Mouse (Mus musculus) MEL (cell line): ENCODE measurements around the gene Adap1. TPM values are rescaled to one million over a fixed set of nuclear protein-coding genes. Genes with fewer than 3 reads are reported as not detected.

Experiments
- DNase-seq: peaks from one replicate; pipeline ENCODE4 v3.0.0; 2011; ENCODE audit warnings: low read depth, low spot score
- H3K27ac ChIP-seq: 2 replicates; pipeline ENCODE4 v1.5.1; 2012; ENCODE audit warnings: low read depth, mild to moderate bottlenecking, control low read depth, low read length, moderate library complexity; ENCODE audit not compliant: control insufficient read depth
- H3K27me3 ChIP-seq, 2 experiments: fragments of 150-350 bp in 1 of 2; sonication (generic) in 1 of 2; 2 replicates each; pipeline ENCODE4 v1.6.1; 2012; ENCODE audit warnings: low read length in 2 of 2, mild to moderate bottlenecking in 2 of 2, improper control_type of control experiment in 1 of 2, moderate library complexity in 1 of 2; ENCODE audit not compliant: insufficient read depth in 2 of 2, control insufficient read depth in 1 of 2
- H3K36me3 ChIP-seq, 2 experiments: 2 replicates each; pipeline ENCODE4 v1.6.1; 2012 to 2014; ENCODE audit warnings: low read length in 2 of 2, improper control_type of control experiment in 1 of 2, inconsistent platforms in 1 of 2, mild to moderate bottlenecking in 1 of 2; ENCODE audit not compliant: insufficient read depth in 2 of 2, control insufficient read depth in 1 of 2
- H3K4me1 ChIP-seq, 2 experiments: fragments of 150-350 bp in 1 of 2; sonication (generic) in 1 of 2; 2 replicates each; pipeline ENCODE4 v1.6.1; 2012; ENCODE audit warnings: low read length in 2 of 2, improper control_type of control experiment in 1 of 2, mild to moderate bottlenecking in 1 of 2; ENCODE audit not compliant: insufficient read depth in 2 of 2, control insufficient read depth in 1 of 2
- H3K4me3 ChIP-seq, 2 experiments: fragments of 150-350 bp in 1 of 2; sonication (generic) in 1 of 2; 2 replicates each; pipeline ENCODE4 v1.5.1; 2012; ENCODE audit warnings: low read depth in 2 of 2, low read length in 2 of 2, mild to moderate bottlenecking in 2 of 2, moderate library complexity in 2 of 2, control low read depth in 1 of 2, improper control_type of control experiment in 1 of 2; ENCODE audit not compliant: control insufficient read depth in 1 of 2, insufficient read depth in 1 of 2
- H3K79me2 ChIP-seq: 2 replicates; pipeline ENCODE4 v1.6.1; 2012; ENCODE audit warnings: mild to moderate bottlenecking, low read length, moderate library complexity; ENCODE audit not compliant: control insufficient read depth, poor library complexity, insufficient read depth
- H3K9ac ChIP-seq: 2 replicates; pipeline ENCODE4 v1.6.1; 2012; ENCODE audit warnings: low read depth, mild to moderate bottlenecking, control low read depth, low read length, moderate library complexity; ENCODE audit not compliant: control insufficient read depth, poor library complexity, severe bottlenecking
- H3K9me3 ChIP-seq: fragments of 150-350 bp; sonication (generic); replicated peaks from 2 replicates; pipeline ENCODE4 v1.6.1; 2012; ENCODE audit warnings: mild to moderate bottlenecking, low read length, improper control_type of control experiment, moderate library complexity; ENCODE audit not compliant: insufficient read depth
- CHD1 ChIP-seq: IDR thresholded peaks from 2 replicates; pipeline ENCODE4 v1.6.1; 2012; ENCODE audit warnings: low read depth, mild to moderate bottlenecking, inconsistent platforms, low read length, improper control_type of control experiment
- CTCF ChIP-seq, 3 experiments: IDR thresholded peaks in 2 of 3; conservative IDR thresholded peaks in 1 of 3; 2 replicates each; pipeline ENCODE4 v1.5.1; 2011 to 2012; ENCODE audit warnings: low read length in 3 of 3, low read depth in 2 of 3, mild to moderate bottlenecking in 2 of 3, improper control_type of control experiment in 1 of 3, inconsistent platforms in 1 of 3, mixed read lengths in 1 of 3, moderate library complexity in 1 of 3; ENCODE audit not compliant: control insufficient read depth in 1 of 3, insufficient read depth in 1 of 3, poor library complexity in 1 of 3, severe bottlenecking in 1 of 3
- ELF1 ChIP-seq: IDR thresholded peaks from 2 replicates; pipeline ENCODE4 v1.6.1; 2014; ENCODE audit warnings: low read depth, mild to moderate bottlenecking, inconsistent platforms, low read length, improper control_type of control experiment, moderate library complexity
- EP300 ChIP-seq, 2 experiments: IDR thresholded peaks; 2 replicates each; pipeline ENCODE4 v1.6.1; 2011; ENCODE audit warnings: improper control_type of control experiment in 2 of 2, low read length in 2 of 2, low read depth in 1 of 2, mild to moderate bottlenecking in 1 of 2
- HCFC1 ChIP-seq: IDR thresholded peaks from 2 replicates; pipeline ENCODE4 v1.6.1; 2012; ENCODE audit warnings: low read depth, mild to moderate bottlenecking, inconsistent platforms, low read length, improper control_type of control experiment, moderate library complexity
- MAFK ChIP-seq: IDR thresholded peaks from 2 replicates; pipeline ENCODE4 v1.6.1; 2011; ENCODE audit warnings: low read depth, mild to moderate bottlenecking, low read length, improper control_type of control experiment, borderline replicate concordance
- MEF2A ChIP-seq: IDR thresholded peaks from 2 replicates; pipeline ENCODE4 v1.6.1; 2014; ENCODE audit warnings: low read depth, mild to moderate bottlenecking, inconsistent platforms, low read length, improper control_type of control experiment; ENCODE audit not compliant: poor library complexity, insufficient replicate concordance, severe bottlenecking; ENCODE audit errors: extremely low read depth
- MYB ChIP-seq: IDR thresholded peaks from 2 replicates; pipeline ENCODE4 v1.6.1; 2011; ENCODE audit warnings: mild to moderate bottlenecking, low read depth, low read length, improper control_type of control experiment
- NELFE ChIP-seq: IDR thresholded peaks from 2 replicates; pipeline ENCODE4 v1.6.1; 2011; ENCODE audit warnings: low read depth, low read length, improper control_type of control experiment
- POLR2AphosphoS2 ChIP-seq: IDR thresholded peaks from 2 replicates; pipeline ENCODE4 v1.6.1; 2011; ENCODE audit warnings: low read length, improper control_type of control experiment
- POLR2AphosphoS5 ChIP-seq: IDR thresholded peaks from 2 replicates; pipeline ENCODE4 v1.6.1; 2012; ENCODE audit warnings: low read depth, borderline replicate concordance, mild to moderate bottlenecking, inconsistent platforms, low read length, moderate library complexity, mixed read lengths
- SIN3A ChIP-seq: IDR thresholded peaks from 2 replicates; pipeline ENCODE4 v1.6.1; 2012; ENCODE audit warnings: low read length, improper control_type of control experiment, inconsistent platforms
- TBP ChIP-seq: IDR thresholded peaks from 2 replicates; pipeline ENCODE4 v1.8.0; 2011; ENCODE audit warnings: low read depth, low read length, improper control_type of control experiment
- USF1 ChIP-seq: IDR thresholded peaks from 2 replicates; pipeline ENCODE4 v1.6.1; 2014; ENCODE audit warnings: low read depth, mild to moderate bottlenecking, inconsistent platforms, low read length, improper control_type of control experiment, moderate library complexity
- USF2 ChIP-seq, 2 experiments: IDR thresholded peaks; 2 replicates each; pipeline ENCODE4 v1.6.1; 2011 to 2012; ENCODE audit warnings: improper control_type of control experiment in 2 of 2, low read length in 2 of 2, borderline replicate concordance in 1 of 2, inconsistent platforms in 1 of 2, low read depth in 1 of 2, mild to moderate bottlenecking in 1 of 2; ENCODE audit not compliant: insufficient read depth in 1 of 2
- ZMIZ1 ChIP-seq: IDR thresholded peaks from 2 replicates; pipeline ENCODE4 v1.6.1; 2012; ENCODE audit warnings: low read depth, mild to moderate bottlenecking, inconsistent platforms, low read length, improper control_type of control experiment, moderate library complexity
- polyA plus RNA-seq, 2 experiments: library from polyadenylated mRNA; stranded (reverse) in 1 of 2; unstranded in 1 of 2; fragments of >175 nt in 1 of 2; fragments of >200 nt in 1 of 2; gene quantifications; 2 replicates each; pipeline versions ENCODE4 v1.2.1 to v1.2.4; 2012; ENCODE audit warnings: low replicate concordance in 2 of 2, low read depth in 1 of 2; ENCODE audit not compliant: insufficient read length in 2 of 2, insufficient read depth in 1 of 2, missing spikeins in 1 of 2
- total RNA-seq: library from RNA; depleted of rRNA; stranded (reverse); fragments of 300-350 nt; gene quantifications from 2 replicates; pipeline ENCODE4 v1.2.3, GENCODE M21; 2012

The Adap1 gene
- total and polyA plus RNA-seq, 3 experiments, result 52.9 to 59.8 TPM; not detected in 1

DNA sequence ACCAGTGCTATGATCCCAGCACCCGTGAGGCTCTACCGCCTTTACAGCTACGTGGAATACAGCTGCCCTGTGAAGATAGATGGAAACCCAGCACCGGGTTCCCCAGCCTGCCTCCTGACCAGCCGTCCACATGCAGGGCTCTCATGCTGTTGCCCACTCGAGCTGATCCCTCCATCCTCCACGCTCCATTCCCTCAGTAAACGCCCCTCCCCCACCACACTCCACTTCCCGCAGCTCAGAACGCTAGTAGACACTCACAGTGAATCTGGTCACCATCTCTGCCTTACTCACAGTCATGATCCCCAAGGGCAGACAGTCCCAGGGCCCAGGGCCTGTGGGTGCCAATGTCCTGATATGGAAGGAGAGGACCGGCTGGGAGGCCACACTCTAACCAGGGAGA is 13.5 kb upstream of the Adap1 start:
- H3K79me2 ChIP-seq, result peaks cover 8% of the 10 kb centered on the region
- H3K4me1 ChIP-seq, result 0 out of 4 replicates have a peak, but pooled peaks cover 0 to 4% of the 10 kb centered on the region in 2 experiments
- no peak overlapping the region for H3K9ac ChIP-seq
- H3K27me3 ChIP-seq, result no peaks in the 10 kb centered on the region
- H3K9me3 ChIP-seq, result no peaks in the 10 kb centered on the region
- no peak for DNase-seq
- no peak overlapping the region for H3K4me3 ChIP-seq
- no peak for TF ChIP-seq MEF2A
- TF ChIP-seq ZMIZ1, result no peak
- TF ChIP-seq NELFE, result no peak
- no peak for TF ChIP-seq POLR2AphosphoS2
- TF ChIP-seq USF2 (IDR thresholded peaks at IDR 0.05; ENCODE audit: borderline replicate concordance in 1 of 2, insufficient read depth in 1 of 2, low read depth in 1 of 2, low read length in 2 of 2), result no peak
- no peak for TF ChIP-seq SIN3A
- TF ChIP-seq ELF1, result no peak
- TF ChIP-seq EP300 (IDR thresholded peaks at IDR 0.05; ENCODE audit: low read depth in 1 of 2, low read length in 2 of 2), result no peak
- TF ChIP-seq MAFK, result no peak
- TF ChIP-seq POLR2AphosphoS5, result no peak
- TF ChIP-seq HCFC1, result no peak
- TF ChIP-seq MYB, result no peak
- no peak for TF ChIP-seq TBP
- no peaks in the 10 kb centered on the region; a peak in 2 of 4 replicates for H3K36me3 ChIP-seq
- no peak overlapping the region for H3K27ac ChIP-seq

DNA sequence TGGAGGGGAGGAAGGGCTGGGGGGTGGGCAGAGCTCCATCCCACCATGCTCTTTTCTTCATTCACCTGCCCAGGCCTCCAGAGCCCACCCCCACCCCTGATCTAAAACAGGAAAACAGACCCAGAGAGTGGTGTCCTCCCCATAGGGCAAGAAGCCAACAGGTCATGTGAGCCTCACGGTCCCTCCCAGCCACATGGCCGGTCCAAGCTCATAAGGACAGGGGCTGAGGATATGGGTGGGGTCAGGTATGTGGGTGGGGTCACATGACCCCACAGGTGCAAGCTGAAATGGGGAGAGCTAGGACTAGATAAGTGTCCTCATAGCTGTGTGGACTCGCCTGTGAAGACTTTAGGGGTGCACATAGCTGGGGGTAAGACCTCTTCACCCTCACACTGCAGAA is 13.0 kb upstream of the Adap1 start:
- no peak overlapping the region for H3K4me3 ChIP-seq
- no peak for TF ChIP-seq POLR2AphosphoS2
- TF ChIP-seq CHD1, result no peak
- peak; percentile 56; the same call in 1 of the 2 replicates for TF ChIP-seq USF1
- no peak for TF ChIP-seq CTCF (IDR thresholded peaks at IDR 0.05 in 2 of 3, conservative IDR thresholded peaks at IDR 0.05 in 1 of 3; ENCODE audit: control insufficient read depth in 1 of 3, insufficient read depth in 1 of 3, low read depth in 2 of 3, low read length in 3 of 3, poor library complexity in 1 of 3, severe bottlenecking in 1 of 3)
- TF ChIP-seq, all 39 proteins: peak for 1
- no peaks in the 10 kb centered on the region; a peak in 1 of 4 replicates for H3K36me3 ChIP-seq
- H3K27ac ChIP-seq, result no peak overlapping the region
- no peak overlapping the region for H3K9ac ChIP-seq
- H3K79me2 ChIP-seq, result peaks cover 3% of the 10 kb centered on the region
- no peaks in the 10 kb centered on the region for H3K9me3 ChIP-seq
- no peak for DNase-seq
- H3K4me1 ChIP-seq, result no peaks in the 10 kb centered on the region
- H3K27me3 ChIP-seq, result no peaks in the 10 kb centered on the region
